Comparison of ENCODE assay signal across 9 mouse cellular contexts in genomic region chr6:24528064-24528243, GRCm38 (mm10). TPM values are rescaled to one million over a fixed set of nuclear protein-coding genes. Genes with fewer than 3 reads are reported as not detected.
A peak's percentile ranks its signal among the peaks of the same experiment; 100 is the strongest.
DNase-seq lines count a peak whose midpoint lies in the region; ATAC-seq and TF ChIP-seq lines count a peak whose summit lies in the region.
"Had no signal": no experiment of that assay in that cellular context is flagged by ENCODE, and none has a peak within 500 bp of the region (broad histone marks: within the 10 kb centered on the region; RNA-seq: fewer than 3 reads in every experiment).

Asb15 (plus strand) TSS chr6:24528144.

- peaks cover 9% of the 10 kb centered on the region; the same call in 1 of the 2 replicates for H3K36me3 ChIP-seq in lung, embryonic 14.5 days (ENCODE audit: insufficient read depth)
- H3K36me3 ChIP-seq in forebrain, embryonic 12.5 days (replicated peaks), result no peaks in the 10 kb centered on the region; the same call in 1 of the 2 replicates
- H3K36me3 ChIP-seq in intestine, embryonic 15.5 days, result no peaks in the 10 kb centered on the region
- H3K36me3 ChIP-seq in neural tube, embryonic 14.5 days (ENCODE audit: control insufficient read depth, insufficient read depth, low read length), result no peaks in the 10 kb centered on the region

- no peak for ATAC-seq in lung, embryonic 14.5 days (ENCODE audit: insufficient read depth)
- no peak; the same call in 1 of the 2 replicates for ATAC-seq in forebrain, embryonic 12.5 days (ENCODE audit: low FRiP score)
- no peak for ATAC-seq in intestine, embryonic 15.5 days
- ATAC-seq in neural tube, embryonic 14.5 days (ENCODE audit: low read depth), result no peak
- ATAC-seq in cerebellum, adult (ENCODE audit: insufficient number of reproducible peaks, low FRiP score, low TSS enrichment), result no peak

- DNase-seq in lung, embryonic 14.5 days, result no peak
- DNase-seq in lung, postnatal 25 days (ENCODE audit: low spot score), result no peak
- DNase-seq in layer of hippocampus, postnatal 36 days, result no peak
- DNase-seq in left cerebral cortex, adult 18-20 months (ENCODE audit: low spot score in 2 of 2), result no peak

- 0 out of 2 replicates have a peak within 1 kb of the TSS, but pooled peaks have one; percentile 3 for H3K27ac ChIP-seq in lung, embryonic 14.5 days (ENCODE audit: low read depth)
- peak within 1 kb of the TSS; percentile 9; the same call in 1 of the 2 replicates for H3K27ac ChIP-seq in forebrain, embryonic 12.5 days
- H3K27ac ChIP-seq in intestine, embryonic 15.5 days, result peak within 1 kb of the TSS; percentile 59
- H3K27ac ChIP-seq in neural tube, embryonic 14.5 days (ENCODE audit: low read depth, low read length), result 0 out of 2 replicates have a peak within 1 kb of the TSS, but pooled peaks have one; percentile 39

- peak within 1 kb of the TSS; percentile 75 for H3K4me2 ChIP-seq in lung, embryonic 14.5 days
- peak within 1 kb of the TSS; percentile 59 for H3K4me2 ChIP-seq in forebrain, embryonic 12.5 days
- peak within 1 kb of the TSS; percentile 68 for H3K4me2 ChIP-seq in intestine, embryonic 15.5 days (replicated peaks)
- H3K4me2 ChIP-seq in neural tube, embryonic 14.5 days (ENCODE audit: low read depth, low read length), result peak within 1 kb of the TSS; percentile 81

- peaks cover 5% of the 10 kb centered on the region for H3K4me1 ChIP-seq in lung, embryonic 14.5 days (ENCODE audit: insufficient read depth)
- peaks cover 21% of the 10 kb centered on the region for H3K4me1 ChIP-seq in forebrain, embryonic 12.5 days
- no peaks in the 10 kb centered on the region; the same call in 1 of the 2 replicates for H3K4me1 ChIP-seq in intestine, embryonic 15.5 days (replicated peaks)
- peaks cover 16% of the 10 kb centered on the region for H3K4me1 ChIP-seq in neural tube, embryonic 14.5 days (ENCODE audit: control insufficient read depth, insufficient read depth, low read length)

- peak within 1 kb of the TSS; percentile 56 for H3K9ac ChIP-seq in lung, embryonic 14.5 days
- peak within 1 kb of the TSS; percentile 70 for H3K9ac ChIP-seq in forebrain, embryonic 12.5 days
- H3K9ac ChIP-seq in intestine, embryonic 15.5 days, result peak within 1 kb of the TSS; percentile 74
- peak within 1 kb of the TSS; percentile 63 for H3K9ac ChIP-seq in neural tube, embryonic 14.5 days (replicated peaks; ENCODE audit: low read depth, low read length)

- H3K4me3 ChIP-seq in lung, embryonic 14.5 days (ENCODE audit: low read depth, low read length), result peak within 1 kb of the TSS; percentile 57
- peak within 1 kb of the TSS; percentile 78 for H3K4me3 ChIP-seq in forebrain, embryonic 12.5 days (replicated peaks)
- H3K4me3 ChIP-seq in intestine, embryonic 15.5 days (replicated peaks), result peak within 1 kb of the TSS; percentile 70
- H3K4me3 ChIP-seq in neural tube, embryonic 14.5 days (ENCODE audit: low read depth, low read length), result peak within 1 kb of the TSS; percentile 74

- no peak for TF ChIP-seq CTCF in lung, embryonic 14.5 days (IDR thresholded peaks at IDR 0.05; ENCODE audit: low read depth)

- 46% methylated on average over 2 of the region's 2 CpGs for WGBS in lung, embryonic 14.5 days
- 52% methylated on average over 2 of the region's 2 CpGs for WGBS in forebrain, embryonic 12.5 days
- 43% methylated on average over 2 of the region's 2 CpGs for WGBS in intestine, embryonic 15.5 days
- WGBS in neural tube, embryonic 14.5 days, result 54% methylated on average over 2 of the region's 2 CpGs

- no peaks in the 10 kb centered on the region for H3K9me3 ChIP-seq in lung, embryonic 14.5 days (ENCODE audit: low read depth, low read length)
- H3K9me3 ChIP-seq in forebrain, embryonic 12.5 days, result no peaks in the 10 kb centered on the region
- no peaks in the 10 kb centered on the region for H3K9me3 ChIP-seq in intestine, embryonic 15.5 days
- no peaks in the 10 kb centered on the region for H3K9me3 ChIP-seq in neural tube, embryonic 14.5 days (ENCODE audit: control insufficient read depth, low read length)

- H3K27me3 ChIP-seq in lung, embryonic 14.5 days (ENCODE audit: insufficient read depth, low read length), result no peaks in the 10 kb centered on the region
- no peaks in the 10 kb centered on the region for H3K27me3 ChIP-seq in forebrain, embryonic 12.5 days
- no peaks in the 10 kb centered on the region for H3K27me3 ChIP-seq in intestine, embryonic 15.5 days (replicated peaks)
- no peaks in the 10 kb centered on the region for H3K27me3 ChIP-seq in neural tube, embryonic 14.5 days (ENCODE audit: control insufficient read depth, insufficient read depth, low read length)

RNA-seq across cellular contexts. Expression of gene Asb15, which starts in this region (rescaled TPM):
- 0.13 TPM in 1 of 2 replicates, not detected in the other for polyA plus RNA-seq in lung, embryonic 14.5 days (2014; fragmentation: Nextera tagmentation; extraction: Ambion mirVana)
- polyA plus RNA-seq in forebrain, embryonic 12.5 days (2016; fragmentation: Nextera tagmentation; extraction: Ambion mirVana), result not detected in 2 replicates
- polyA plus RNA-seq in intestine, embryonic 15.5 days (2015; fragmentation: Nextera tagmentation; extraction: Ambion mirVana), result not detected in 2 replicates
- polyA plus RNA-seq in neural tube, embryonic 14.5 days (2014; fragmentation: Nextera tagmentation; extraction: Ambion mirVana), result not detected in 2 replicates
- not detected for total RNA-seq in layer of hippocampus, postnatal 36 days (2021)
- not detected for total RNA-seq in left cerebral cortex, adult 18-20 months (2021)
- total RNA-seq: neutrophil, adult 5-6 weeks had no signal

Comparison
In these comparisons a context has a peak if more than half of its experiments do, and no peak if none do; other contexts are left out.
1. H3K27ac ChIP-seq: peak in every context shown above with its lines; median percentile 59 in intestine, embryonic 15.5 days; 39 in neural tube, embryonic 14.5 days; 9 in forebrain, embryonic 12.5 days; 3 in lung, embryonic 14.5 days.